11 mouse cellular contexts compared by ENCODE assay signal in genomic region chr2:65850282-65850681, GRCm38 (mm10). TPM values are rescaled to one million over a fixed set of nuclear protein-coding genes. Genes with fewer than 3 reads are reported as not detected.
DNase-seq lines count a peak whose midpoint lies in the region; ATAC-seq and TF ChIP-seq lines count a peak whose summit lies in the region.
"Not testable (repeated sequence)": the region's sequence is repeated elsewhere in the genome, so short reads cannot be mapped to it uniquely, and the experiment has no call there.
"Had no signal": no experiment of that assay in that cellular context is flagged by ENCODE, and none has a peak within 500 bp of the region (broad histone marks: within the 10 kb centered on the region; RNA-seq: fewer than 3 reads in every experiment).

No protein-coding gene starts in this region.

- not testable (repeated sequence) for TF ChIP-seq CTCF in liver, embryonic 14.5 days (IDR thresholded peaks at IDR 0.05; ENCODE audit: low read depth)

- not testable (repeated sequence) for H3K9me3 ChIP-seq in liver, embryonic 12.5 days (replicated peaks); liver, embryonic 13.5 days (replicated peaks); liver, embryonic 14.5 days (ENCODE audit: control insufficient read depth, low read length); liver, embryonic 15.5 days (replicated peaks); midbrain, embryonic 11.5 days (ENCODE audit: control insufficient read depth, low read length)

- H3K9ac ChIP-seq in liver, embryonic 12.5 days; liver, embryonic 13.5 days; liver, embryonic 14.5 days (replicated peaks); liver, embryonic 15.5 days; midbrain, embryonic 11.5 days (ENCODE audit: low read length): not testable (repeated sequence)

- not testable (repeated sequence) for H3K4me3 ChIP-seq in liver, embryonic 12.5 days; liver, embryonic 13.5 days (replicated peaks); liver, embryonic 14.5 days (ENCODE audit: insufficient read depth in 1 of 2, low read depth in 2 of 2, low read length in 2 of 2); liver, embryonic 15.5 days (replicated peaks); midbrain, embryonic 11.5 days (ENCODE audit: low read depth, low read length)

- 0 out of 2 replicates have a peak, but pooled peaks have one; percentile 39 for ATAC-seq in erythroid progenitor cell, adult 5-6 weeks (replicated peaks; ENCODE audit: low FRiP score, poor library complexity, severe bottlenecking)
- 0 out of 2 replicates have a peak, but pooled peaks have one; percentile 53 for ATAC-seq in liver, embryonic 12.5 days
- ATAC-seq in liver, embryonic 13.5 days (ENCODE audit: low read depth): peak; percentile 61; the same call in 1 of the 2 replicates
- peak; percentile 42; the same call in 1 of the 2 replicates for ATAC-seq in liver, embryonic 14.5 days (ENCODE audit: insufficient read depth)
- peak; percentile 34; the same call in 1 of the 2 replicates for ATAC-seq in liver, embryonic 15.5 days (ENCODE audit: insufficient read depth)
- not testable (repeated sequence) for ATAC-seq in midbrain, embryonic 11.5 days (ENCODE audit: low FRiP score)

- not testable (repeated sequence) for H3K36me3 ChIP-seq in liver, embryonic 12.5 days; liver, embryonic 13.5 days; liver, embryonic 14.5 days (replicated peaks; ENCODE audit: control insufficient read depth, insufficient read depth, low read depth); liver, embryonic 15.5 days (replicated peaks); midbrain, embryonic 11.5 days (ENCODE audit: control insufficient read depth, insufficient read depth, low read length)

- peaks cover 11% of the 10 kb centered on the region; the same call in 1 of the 2 replicates for H3K27me3 ChIP-seq in liver, embryonic 12.5 days (replicated peaks)
- H3K27me3 ChIP-seq in liver, embryonic 13.5 days: peaks cover 20% of the 10 kb centered on the region
- H3K27me3 ChIP-seq in liver, embryonic 14.5 days (ENCODE audit: control insufficient read depth, insufficient read depth, low read length): peaks cover 13% of the 10 kb centered on the region
- H3K27me3 ChIP-seq in liver, embryonic 15.5 days: peaks cover 21% of the 10 kb centered on the region
- not testable (repeated sequence) for H3K27me3 ChIP-seq in midbrain, embryonic 11.5 days (ENCODE audit: control insufficient read depth, insufficient read depth, low read length)

- H3K27ac ChIP-seq in liver, embryonic 12.5 days; liver, embryonic 13.5 days; liver, embryonic 14.5 days; liver, embryonic 15.5 days (replicated peaks); midbrain, embryonic 11.5 days (ENCODE audit: low read depth, low read length): not testable (repeated sequence)

- DNase-seq in liver, embryonic 13.5 days; liver, embryonic 14.5 days (ENCODE audit: low read depth in 3 of 3, low spot score in 3 of 3): not testable (repeated sequence)
- peak; percentile 33 for DNase-seq in midbrain, embryonic 11.5 days (ENCODE audit: low spot score, missing footprints)

- not testable (repeated sequence) for TF ChIP-seq EP300 in liver, embryonic 14.5 days (IDR thresholded peaks at IDR 0.05; ENCODE audit: low read depth)

- WGBS in liver, embryonic 12.5 days (ENCODE audit: insufficient replicate concordance): 81% methylated on average over 3 of the region's 3 CpGs
- 73% methylated on average over 3 of the region's 3 CpGs for WGBS in liver, embryonic 13.5 days (ENCODE audit: insufficient replicate concordance)
- 65% methylated on average over 3 of the region's 3 CpGs for WGBS in liver, embryonic 14.5 days (ENCODE audit: insufficient replicate concordance)
- 66% methylated on average over 3 of the region's 3 CpGs for WGBS in liver, embryonic 15.5 days (ENCODE audit: insufficient replicate concordance)
- WGBS in midbrain, embryonic 11.5 days: 95% methylated on average over 3 of the region's 3 CpGs

- H3K4me2 ChIP-seq in liver, embryonic 12.5 days: 0 out of 2 replicates have a peak overlapping the region, but pooled peaks have one; percentile 1
- 0 out of 2 replicates have a peak overlapping the region, but pooled peaks have one; percentile 3 for H3K4me2 ChIP-seq in liver, embryonic 13.5 days
- not testable (repeated sequence) for H3K4me2 ChIP-seq in liver, embryonic 14.5 days (ENCODE audit: low read depth); liver, embryonic 15.5 days; midbrain, embryonic 11.5 days

- H3K4me1 ChIP-seq in liver, embryonic 12.5 days: peaks cover 25% of the 10 kb centered on the region
- H3K4me1 ChIP-seq in liver, embryonic 13.5 days (replicated peaks): peaks cover 15% of the 10 kb centered on the region
- H3K4me1 ChIP-seq in liver, embryonic 14.5 days (replicated peaks; ENCODE audit: control insufficient read depth in 2 of 2, insufficient read depth in 2 of 2, low read length in 1 of 2): peaks cover 10 to 11% of the 10 kb centered on the region in 2 experiments
- not testable (repeated sequence) for H3K4me1 ChIP-seq in liver, embryonic 15.5 days (replicated peaks)
- H3K4me1 ChIP-seq in midbrain, embryonic 11.5 days (ENCODE audit: control insufficient read depth, insufficient read depth, low read length): peaks cover 10% of the 10 kb centered on the region

RNA-seq across cellular contexts. Expression of gene Csrnp3, which starts 4.7 kb away (rescaled TPM):
- total RNA-seq in erythroid progenitor cell, adult 5-6 weeks (2015; ENCODE audit: low replicate concordance): not detected in 2 replicates
- total RNA-seq in erythroid progenitor cell, adult 5-6 weeks (2017; ENCODE audit: low replicate concordance): not detected in 2 replicates
- polyA plus RNA-seq in liver, embryonic 12.5 days (2016; fragmentation: Nextera tagmentation; extraction: Ambion mirVana): 0.45 and 0.48 TPM in 2 replicates
- 0.21 and 0.36 TPM in 2 replicates for polyA plus RNA-seq in liver, embryonic 13.5 days (2015; fragmentation: Nextera tagmentation; extraction: Ambion mirVana)
- 0.02 and 0.05 TPM in 2 replicates for polyA plus RNA-seq in liver, embryonic 14.5 days (2012; rRNA removed)
- 0.13 TPM in 1 of 2 replicates, not detected in the other for polyA plus RNA-seq in liver, embryonic 14.5 days (2014; fragmentation: Nextera tagmentation; extraction: Ambion mirVana)
- 0.05 and 0.14 TPM in 2 replicates for polyA plus RNA-seq in liver, embryonic 15.5 days (2015; fragmentation: Nextera tagmentation; extraction: Ambion mirVana)
- polyA plus RNA-seq in midbrain, embryonic 11.5 days (2014; fragmentation: Nextera tagmentation; extraction: Ambion mirVana): 15.0 and 19.3 TPM in 2 replicates
- total RNA-seq: MEL had no signal
- polyA plus RNA-seq: C2C12; CD4-positive, CD25-positive, alpha-beta regulatory T cell, adult 4 months; G1E; Patski had no signal

Comparison
In these comparisons a context has a peak if more than half of its experiments do, and no peak if none do; other contexts are left out.
1. RNA of gene Csrnp3, which starts 4.7 kb away (polyA plus RNA-seq): 15.0 to 19.3 TPM in midbrain, embryonic 11.5 days; 0.45 to 0.48 TPM in liver, embryonic 12.5 days, 0.21 to 0.36 TPM in liver, embryonic 13.5 days, 0.05 to 0.14 TPM in liver, embryonic 15.5 days and 0.02 to 0.13 TPM in liver, embryonic 14.5 days; every median in the first group is over 10 times any median in the second.